11 mouse cellular contexts compared by ENCODE assay signal in the genomic region with DNA sequence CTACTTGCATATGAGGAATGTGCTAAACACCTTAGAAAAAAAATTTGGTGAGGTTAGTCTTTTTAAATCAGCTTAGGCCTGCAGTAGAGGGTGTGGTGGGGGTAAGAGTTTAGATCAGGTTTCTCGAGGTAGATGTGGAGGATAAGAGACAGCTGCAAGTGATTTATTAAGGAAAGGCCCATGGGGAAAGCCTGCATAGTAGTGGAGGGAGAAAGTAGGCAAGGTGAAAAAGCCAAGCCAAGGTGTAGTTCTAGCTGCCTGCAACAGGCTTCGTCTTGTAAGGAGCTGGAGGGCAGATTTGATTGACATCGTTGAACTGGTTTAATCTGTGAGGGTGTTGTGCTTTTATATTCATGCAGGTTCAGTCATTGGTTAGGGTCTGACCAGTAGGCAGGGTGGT.
"Had no signal": no experiment of that assay in that cellular context is flagged by ENCODE, and none has a peak within 500 bp of the region (broad histone marks: within the 10 kb centered on the region; RNA-seq: fewer than 3 reads in every experiment).

No protein-coding gene starts in this region.

- H3K4me1 ChIP-seq: kidney, embryonic 15.5 days; liver, embryonic 13.5 days; lung, embryonic 15.5 days; stomach, embryonic 15.5 days had no signal

- H3K27me3 ChIP-seq: kidney, embryonic 15.5 days; liver, embryonic 13.5 days; lung, embryonic 15.5 days; midbrain, embryonic 13.5 days; stomach, embryonic 15.5 days had no signal

- DNase-seq: liver; liver, embryonic 13.5 days; liver, postnatal 0 days; lung, postnatal 14 days; right cerebral cortex, postnatal 14 days; thymus, postnatal 4 days had no signal

- H3K4me3 ChIP-seq: kidney, embryonic 15.5 days; left cerebral cortex, adult 2 months; liver, embryonic 13.5 days; lung, embryonic 15.5 days; midbrain, embryonic 13.5 days; stomach, embryonic 15.5 days had no signal

- H3K4me2 ChIP-seq: kidney, embryonic 15.5 days; liver, embryonic 13.5 days; lung, embryonic 15.5 days; midbrain, embryonic 13.5 days; stomach, embryonic 15.5 days had no signal

- H3K27ac ChIP-seq: kidney, embryonic 15.5 days; left cerebral cortex, adult 2 months; liver, embryonic 13.5 days; lung, embryonic 15.5 days; midbrain, embryonic 13.5 days; stomach, embryonic 15.5 days had no signal

- H3K9me3 ChIP-seq: kidney, embryonic 15.5 days; liver, embryonic 13.5 days; lung, embryonic 15.5 days; midbrain, embryonic 13.5 days; stomach, embryonic 15.5 days had no signal

- ATAC-seq: midbrain, embryonic 13.5 days had no signal

- H3K36me3 ChIP-seq: kidney, embryonic 15.5 days; liver, embryonic 13.5 days; lung, embryonic 15.5 days; midbrain, embryonic 13.5 days; stomach, embryonic 15.5 days had no signal

- H3K9ac ChIP-seq: kidney, embryonic 15.5 days; liver, embryonic 13.5 days; liver, postnatal 0 days; lung, embryonic 15.5 days; midbrain, embryonic 13.5 days; stomach, embryonic 15.5 days had no signal
